Mouse (Mus musculus): ENCODE data around the gene Lcn11. TPM values are rescaled to one million over a fixed set of nuclear protein-coding genes. Genes with fewer than 3 reads are reported as not detected.

Lcn11 gene
- total RNA-seq, 1 experiment from 2014 or later = not detected

DNA sequence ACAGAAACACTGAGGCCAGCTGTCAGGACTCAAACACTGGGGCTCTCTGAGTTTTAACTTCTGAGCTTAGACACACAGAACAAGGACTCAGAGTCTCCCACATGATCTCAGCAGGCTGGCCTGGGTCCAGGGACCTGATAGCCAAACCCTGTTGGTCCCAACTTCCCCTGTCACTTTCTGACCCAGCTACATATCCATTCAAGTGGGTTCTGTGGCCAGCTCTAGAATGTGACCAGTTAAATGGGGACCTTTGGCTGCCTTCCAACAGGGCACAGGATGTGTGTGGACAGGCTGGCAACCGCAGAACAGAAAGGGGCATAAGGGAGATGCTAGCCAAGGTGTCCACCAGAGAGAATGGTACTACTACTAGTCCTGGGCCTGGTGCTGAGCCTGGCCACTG is 46.0 kb downstream of the Lcn11 start, which contains the start of gene Lcn9:
Lcn9 (plus strand) TSS at position 348 of the 400 bp plus-strand sequence.
- ATAC-seq (replicated peaks; ENCODE audit: low read depth, poor library complexity, severe bottlenecking) = peak; percentile 29

DNA sequence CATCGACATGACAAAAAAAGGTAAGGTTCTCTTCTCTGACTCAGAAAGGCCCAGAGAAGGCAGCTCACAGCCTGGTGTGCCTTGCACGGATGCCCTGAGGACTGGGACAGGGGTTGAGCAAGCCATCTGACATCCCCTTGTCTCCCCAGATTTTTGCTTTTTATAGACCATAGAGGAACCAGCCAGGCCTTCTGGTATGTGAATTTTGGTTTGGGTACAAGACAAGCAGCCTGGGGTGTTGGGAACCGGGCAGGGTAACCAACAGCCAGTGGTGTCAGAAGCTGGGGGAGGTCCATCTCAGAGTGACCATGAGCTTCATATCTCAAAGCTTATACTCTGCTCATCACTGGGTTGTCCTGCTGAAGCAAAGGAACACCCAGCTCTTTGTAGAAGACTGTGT is 47.9 kb downstream of the Lcn11 start:
- ATAC-seq (replicated peaks; ENCODE audit: low read depth, poor library complexity, severe bottlenecking) = no peak

DNA sequence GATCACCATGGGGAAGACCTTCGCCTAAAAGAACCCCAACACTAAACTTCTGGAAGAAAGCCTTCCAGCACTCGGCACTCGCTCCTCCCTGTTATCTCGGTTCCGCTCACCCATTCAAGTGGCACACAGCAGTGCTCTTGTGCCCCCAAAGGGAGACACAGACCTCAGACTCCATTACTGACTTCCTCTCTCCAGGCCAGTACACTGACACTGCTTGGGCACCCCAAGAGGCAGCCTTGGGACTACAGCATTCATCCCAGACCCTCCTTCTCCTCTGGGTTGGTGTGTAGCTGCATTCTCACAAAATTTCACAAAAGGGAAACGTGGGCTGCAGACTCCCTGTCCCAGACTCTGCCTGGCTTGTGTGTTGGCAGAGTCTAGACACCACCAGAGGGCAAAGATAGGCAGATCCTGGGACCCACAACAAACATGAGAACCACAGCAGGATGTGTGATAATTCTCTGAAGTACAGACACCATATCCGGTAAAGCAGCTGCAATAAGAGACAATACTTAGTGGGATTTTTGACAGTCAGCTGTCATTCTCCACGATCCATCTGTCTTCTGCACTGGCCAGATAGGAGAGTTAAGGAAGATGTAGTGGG is 51.6 kb downstream of the Lcn11 start:
- peak; percentile 89 for ATAC-seq (replicated peaks; ENCODE audit: low read depth, poor library complexity, severe bottlenecking)

Other genes starting within 250 kb of the Lcn11 start
- 11.5 and 15.8 TPM in 2 replicates for gene Traf2, start 230.1 kb upstream of the Lcn11 start, total RNA-seq (2017)
- gene Edf1, start 219.2 kb upstream of the Lcn11 start, total RNA-seq (2017) = 57.2 and 84.7 TPM in 2 replicates
- 3.4 TPM in 1 of 2 replicates, not detected in the other for gene Mamdc4, start 202.2 kb upstream of the Lcn11 start, total RNA-seq (2017)
- gene Phpt1, start 201.8 kb upstream of the Lcn11 start, total RNA-seq (2017) = 33.5 and 40.8 TPM in 2 replicates
- 0.55 TPM in 1 of 2 replicates, not detected in the other for gene Ajm1, start 195.3 kb upstream of the Lcn11 start, total RNA-seq (2017)
- 78.2 and 83.9 TPM in 2 replicates for gene Rabl6, start 168.5 kb upstream of the Lcn11 start, total RNA-seq (2017)
- gene Ccdc183, start 159.3 kb upstream of the Lcn11 start, total RNA-seq (2017) = not detected in 2 replicates
- 6.4 and 23.9 TPM in 2 replicates for gene Tmem141, start 155.0 kb upstream of the Lcn11 start, total RNA-seq (2017)
- 1.6 and 2.4 TPM in 2 replicates for gene Fcna, start 149.0 kb upstream of the Lcn11 start, total RNA-seq (2017)
- not detected in 2 replicates for gene Lcn8, start 123.9 kb upstream of the Lcn11 start, total RNA-seq (2017)
- not detected in 2 replicates for gene Lcn5, start 119.1 kb upstream of the Lcn11 start, total RNA-seq (2017)
- not detected in 2 replicates for gene Lcn6, start 100.2 kb upstream of the Lcn11 start, total RNA-seq (2017)
- not detected in 2 replicates for gene Lcn10, start 94.3 kb upstream of the Lcn11 start, total RNA-seq (2017)
- not detected in 2 replicates for gene Obp2a, start 77.0 kb upstream of the Lcn11 start, total RNA-seq (2017)
- 7.8 and 9.7 TPM in 2 replicates for gene Bmyc, start 70.3 kb upstream of the Lcn11 start, total RNA-seq (2017)
- gene Obp2b, start 40.0 kb upstream of the Lcn11 start, total RNA-seq (2017) = not detected in 2 replicates
- not detected in 2 replicates for gene Lcn3, start 11.4 kb upstream of the Lcn11 start, total RNA-seq (2017)
- gene Gm13539, start 5.2 kb downstream of the Lcn11 start, total RNA-seq (2017) = not detected in 2 replicates
- not detected in 2 replicates for gene Glt6d1, start 38.8 kb downstream of the Lcn11 start, total RNA-seq (2017)
- not detected in 2 replicates for gene Lcn9, start 46.1 kb downstream of the Lcn11 start, total RNA-seq (2017)
- gene Sohlh1, start 70.2 kb downstream of the Lcn11 start, total RNA-seq (2017) = not detected in 2 replicates
- gene Kcnt1, start 86.7 kb downstream of the Lcn11 start, total RNA-seq (2017) = not detected in 2 replicates
- 46.6 and 58.5 TPM in 2 replicates for gene Camsap1, start 206.3 kb downstream of the Lcn11 start, total RNA-seq (2017)
- gene Ubac1, start 244.7 kb downstream of the Lcn11 start, total RNA-seq (2017) = 69.9 and 79.7 TPM in 2 replicates

All from common myeloid progenitor, adult 5-6 weeks (primary cell).